Mouse (Mus musculus) ES-CJ7 (cell line): ENCODE measurements at regions not wholly inside any gene's neighbourhood (a gene's known extent, or its start where the extent isn't known, plus 50 kb on each side); places are given as distances from the start of the nearest gene placed in this dataset.

Source experiments
- DNase-seq: peaks from one replicate; pipeline ENCODE4 v3.0.0; 2011; ENCODE audit warnings: low read depth, low spot score

- DNase-seq = peak; percentile 74
Observed at GRCm38 (mm10) chr10:19412926-19413325, 56.6 kb downstream of the Olig3 start.

GRCm38 (mm10) chr10:19413935-19414334 lies 57.6 kb downstream of the Olig3 start:
- peak; percentile 42 for DNase-seq

GRCm38 (mm10) chr10:19414834-19415233 lies 58.5 kb downstream of the Olig3 start:
- DNase-seq = no peak

GRCm38 (mm10) chr10:19424030-19424429 lies 67.7 kb downstream of the Olig3 start:
- DNase-seq = no peak

- DNase-seq = no peak
Observed at GRCm38 (mm10) chr10:19424961-19425360, 68.6 kb downstream of the Olig3 start.

GRCm38 (mm10) chr10:19426835-19427234 lies 70.5 kb downstream of the Olig3 start:
- DNase-seq = no peak

GRCm38 (mm10) chr10:19432515-19432914 lies 76.2 kb downstream of the Olig3 start:
- DNase-seq = peak; percentile 54

GRCm38 (mm10) chr10:19434661-19435060 lies 78.3 kb downstream of the Olig3 start:
- no peak for DNase-seq

- peak; percentile 46 for DNase-seq
Observed at GRCm38 (mm10) chr10:19441807-19442206, 85.5 kb downstream of the Olig3 start.

- no peak for DNase-seq
Observed at GRCm38 (mm10) chr10:19443516-19443915, 87.2 kb downstream of the Olig3 start.

GRCm38 (mm10) chr10:19448838-19449559 lies 92.7 kb downstream of the Olig3 start:
- DNase-seq = no peak

GRCm38 (mm10) chr10:19459053-19459452 lies 102.7 kb downstream of the Olig3 start:
- no peak for DNase-seq

- DNase-seq = no peak
Observed at GRCm38 (mm10) chr10:19459709-19460108, 103.4 kb downstream of the Olig3 start.

GRCm38 (mm10) chr10:19460164-19460563 lies 103.8 kb downstream of the Olig3 start:
- no peak for DNase-seq

- no peak for DNase-seq
Observed at GRCm38 (mm10) chr10:19463800-19464199, 107.5 kb downstream of the Olig3 start.

GRCm38 (mm10) chr10:19464504-19464903 lies 108.2 kb downstream of the Olig3 start:
- DNase-seq = no peak

GRCm38 (mm10) chr10:19471349-19472040 lies 115.2 kb downstream of the Olig3 start:
- DNase-seq = no peak

GRCm38 (mm10) chr10:19472066-19472465 lies 115.7 kb downstream of the Olig3 start:
- no peak for DNase-seq

- no peak for DNase-seq
Observed at GRCm38 (mm10) chr10:19472949-19473535, 116.7 kb downstream of the Olig3 start.

- DNase-seq = no peak
Observed at GRCm38 (mm10) chr10:19485537-19486135, 106.1 kb upstream of the Ifngr1 start.

- no peak for DNase-seq
Observed at GRCm38 (mm10) chr10:19490500-19490899, 101.2 kb upstream of the Ifngr1 start.
